Mouse (Mus musculus) liver, embryonic 13.5 days (tissue): ENCODE data around the gene Tssk1. TPM values are rescaled to one million over a fixed set of nuclear protein-coding genes. Genes with fewer than 3 reads are reported as not detected.

Experiments used
- ATAC-seq: fragments of 200-750 bp; cut with Nextera tagmentation; 2 replicates; pipeline ENCODE4 v1.8.0; 2017; ENCODE audit warnings: low read depth, mild to moderate bottlenecking, moderate number of reproducible peaks, moderate library complexity
- DNase-seq: peaks from one replicate; pipeline ENCODE4 v3.0.0; 2022
- H3K27ac ChIP-seq: fragments of 300-500 bp; sonication (generic); 2 replicates; pipeline ENCODE4 v1.5.1; 2015; ENCODE audit warnings: moderate library complexity, mild to moderate bottlenecking, inconsistent platforms
- H3K27me3 ChIP-seq: fragments of 300-500 bp; sonication (generic); 2 replicates; pipeline ENCODE4 v1.6.1; 2015; ENCODE audit warnings: mild to moderate bottlenecking, inconsistent platforms
- H3K36me3 ChIP-seq: fragments of 300-500 bp; sonication (generic); 2 replicates; pipeline ENCODE4 v1.6.1; 2015; ENCODE audit warnings: mild to moderate bottlenecking, inconsistent platforms
- H3K4me1 ChIP-seq: fragments of 300-500 bp; sonication (generic); replicated peaks from 2 replicates; pipeline ENCODE4 v1.6.1; 2015; ENCODE audit warnings: inconsistent platforms
- H3K4me2 ChIP-seq: fragments of 300-500 bp; sonication (generic); 2 replicates; pipeline ENCODE4 v1.6.1; 2015; ENCODE audit warnings: inconsistent platforms, mild to moderate bottlenecking, moderate library complexity
- H3K4me3 ChIP-seq: fragments of 300-500 bp; sonication (generic); replicated peaks from 2 replicates; pipeline ENCODE4 v1.5.1; 2015; ENCODE audit warnings: mild to moderate bottlenecking, inconsistent platforms
- H3K9ac ChIP-seq: fragments of 300-500 bp; sonication (generic); 2 replicates; pipeline ENCODE4 v1.6.1; 2015; ENCODE audit warnings: mild to moderate bottlenecking, inconsistent platforms
- H3K9me3 ChIP-seq: fragments of 300-500 bp; sonication (generic); replicated peaks from 2 replicates; pipeline ENCODE4 v1.6.1; 2016; ENCODE audit warnings: inconsistent platforms
- WGBS: fragments of 180-500 bp; shearing (Covaris S2); methylation state at CpG from one replicate; pipeline ENCODE4 v1.1.7; 2015; ENCODE audit not compliant: insufficient replicate concordance; 5-methylcytosine and 5-hydroxymethylcytosine counted together
- polyA plus RNA-seq: library from polyadenylated mRNA; unstranded; fragments of >200 nt; fragmentation: Nextera tagmentation; extraction: Ambion mirVana; gene quantifications from 2 replicates; pipeline ENCODE4 v1.2.1, GENCODE M21; 2015

Tssk1 gene
- not detected in 2 replicates for polyA plus RNA-seq

DNA sequence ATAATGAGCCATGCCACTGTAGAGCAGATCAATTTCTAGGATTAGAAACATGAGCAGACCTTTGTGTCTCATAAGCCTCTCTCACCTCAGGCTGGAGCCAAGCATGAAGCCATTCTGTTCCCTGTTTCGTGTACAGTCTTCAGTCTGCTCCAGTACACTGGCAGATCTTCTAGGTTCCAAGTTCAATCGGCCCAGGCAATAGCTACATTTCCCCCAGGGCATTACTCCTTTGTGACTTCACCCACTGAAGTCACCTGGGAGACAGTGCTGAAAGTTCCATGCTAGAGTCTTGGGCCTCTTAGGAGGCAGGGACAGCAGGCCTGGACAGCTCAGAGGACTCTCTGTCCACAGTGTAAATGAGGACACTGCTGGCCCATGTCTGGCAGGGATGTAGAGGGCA is at the start of gene Tssk1:
Gene Tssk1, plus strand, starts transcription at position 301 of the 400 bp plus-strand sequence.
- H3K27ac ChIP-seq: no peak within 1 kb of the TSS
- no peak within 1 kb of the TSS for H3K9ac ChIP-seq
- 66% methylated on average over 2 of the region's 2 CpGs for WGBS
- H3K9me3 ChIP-seq: no peaks in the 10 kb centered on the region
- ATAC-seq (no peak), DNase-seq (no peak)
- peaks cover 24% of the 10 kb centered on the region for H3K4me1 ChIP-seq
- no peaks in the 10 kb centered on the region for H3K27me3 ChIP-seq
- no peak within 1 kb of the TSS for H3K4me3 ChIP-seq
- H3K36me3 ChIP-seq: peaks cover 6% of the 10 kb centered on the region
- no peak within 1 kb of the TSS for H3K4me2 ChIP-seq

DNA sequence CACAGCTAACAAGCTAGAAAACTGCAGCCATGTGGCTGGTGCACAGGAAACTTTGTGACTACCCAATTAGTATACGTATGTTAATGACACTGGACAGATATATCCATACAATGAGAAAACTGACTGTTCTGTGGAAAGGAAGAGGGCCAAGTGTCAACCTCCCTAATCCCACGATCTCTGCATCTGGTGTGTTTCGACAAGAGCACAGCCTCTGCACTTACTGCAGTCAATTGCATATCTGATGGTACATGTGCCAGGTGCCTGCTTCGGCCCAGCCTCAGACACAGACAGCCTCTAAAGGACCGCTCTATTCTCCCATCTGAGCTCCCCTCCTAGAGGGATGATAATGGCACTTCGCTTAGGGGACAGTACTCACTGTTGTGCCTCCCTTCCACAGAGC is 45.6 kb upstream of the Tssk1 start:
- H3K9ac ChIP-seq: no peak overlapping the region
- H3K36me3 ChIP-seq: peaks cover 90% of the 10 kb centered on the region
- no peak overlapping the region for H3K4me3 ChIP-seq
- H3K4me2 ChIP-seq: no peak overlapping the region
- ATAC-seq (no peak), DNase-seq (no peak)
- no peaks in the 10 kb centered on the region for H3K9me3 ChIP-seq
- WGBS: 86% methylated on average over 6 of the region's 6 CpGs
- H3K27me3 ChIP-seq: no peaks in the 10 kb centered on the region
- H3K27ac ChIP-seq: no peak overlapping the region
- H3K4me1 ChIP-seq: no peaks in the 10 kb centered on the region

DNA sequence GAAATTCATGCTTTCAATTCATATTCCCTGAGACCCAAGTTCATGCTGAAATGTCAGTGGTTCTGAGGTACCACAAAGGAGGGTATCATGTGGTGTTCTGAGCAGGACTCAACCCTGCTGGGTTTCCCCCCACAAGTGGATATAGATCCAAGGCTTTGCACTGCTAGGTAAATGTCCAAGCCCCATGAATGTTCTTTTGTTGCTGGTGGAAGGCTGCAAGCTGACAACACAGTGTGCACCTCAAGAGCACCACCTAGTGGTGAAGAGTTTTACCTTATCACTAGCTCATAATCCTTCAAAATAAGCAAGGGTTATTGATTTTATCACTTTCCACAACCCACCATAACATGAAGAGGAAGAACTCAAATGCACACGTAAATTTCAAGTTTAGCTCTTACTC is 45.1 kb upstream of the Tssk1 start:
- 16% methylated on average over 1 of the region's 1 CpGs for WGBS
- H3K9me3 ChIP-seq: no peaks in the 10 kb centered on the region
- ATAC-seq: no peak
- H3K4me3 ChIP-seq: no peak overlapping the region
- no peaks in the 10 kb centered on the region for H3K27me3 ChIP-seq
- no peak overlapping the region for H3K27ac ChIP-seq
- no peak for DNase-seq
- no peaks in the 10 kb centered on the region for H3K4me1 ChIP-seq
- no peak overlapping the region for H3K4me2 ChIP-seq
- no peak overlapping the region for H3K9ac ChIP-seq
- peaks cover 87% of the 10 kb centered on the region for H3K36me3 ChIP-seq

GRCm38 (mm10) chr16:17849486-17849885 is 44.5 kb upstream of the Tssk1 start:
- peaks cover 87% of the 10 kb centered on the region for H3K36me3 ChIP-seq
- no peak overlapping the region for H3K4me2 ChIP-seq
- ATAC-seq (no peak), DNase-seq (no peak)
- no peaks in the 10 kb centered on the region for H3K9me3 ChIP-seq
- no peak overlapping the region for H3K4me3 ChIP-seq
- H3K27me3 ChIP-seq: no peaks in the 10 kb centered on the region
- no peak overlapping the region for H3K9ac ChIP-seq
- H3K4me1 ChIP-seq: no peaks in the 10 kb centered on the region
- no peak overlapping the region for H3K27ac ChIP-seq
- 77% methylated on average over 6 of the region's 6 CpGs for WGBS

DNA sequence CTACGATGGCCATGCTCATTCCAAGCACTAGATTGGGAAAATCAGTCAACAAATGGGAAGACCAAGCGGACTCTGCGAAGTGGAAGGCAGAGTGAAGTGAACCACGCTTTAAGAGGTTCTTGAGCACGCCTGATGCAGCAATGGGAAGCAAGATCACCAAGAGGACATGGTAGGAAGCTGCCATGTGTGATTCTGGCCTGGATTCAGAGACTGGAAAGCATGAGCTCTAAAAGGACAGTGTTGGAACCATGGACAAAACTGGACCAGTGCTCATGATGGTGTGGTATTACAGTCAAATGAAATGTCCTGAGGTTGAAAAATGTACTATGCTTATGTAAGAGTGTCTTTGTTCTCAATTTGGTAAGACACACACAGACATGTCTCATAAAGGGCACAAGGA is 42.7 kb upstream of the Tssk1 start:
- no peaks in the 10 kb centered on the region for H3K9me3 ChIP-seq
- WGBS: 85% methylated on average over 5 of the region's 5 CpGs
- H3K9ac ChIP-seq: no peak overlapping the region
- H3K36me3 ChIP-seq: peaks cover 85% of the 10 kb centered on the region
- H3K4me3 ChIP-seq: no peak overlapping the region
- no peak overlapping the region for H3K27ac ChIP-seq
- no peaks in the 10 kb centered on the region for H3K27me3 ChIP-seq
- H3K4me2 ChIP-seq: no peak overlapping the region
- H3K4me1 ChIP-seq: no peaks in the 10 kb centered on the region
- DNase-seq (no peak), ATAC-seq (no peak)

DNA sequence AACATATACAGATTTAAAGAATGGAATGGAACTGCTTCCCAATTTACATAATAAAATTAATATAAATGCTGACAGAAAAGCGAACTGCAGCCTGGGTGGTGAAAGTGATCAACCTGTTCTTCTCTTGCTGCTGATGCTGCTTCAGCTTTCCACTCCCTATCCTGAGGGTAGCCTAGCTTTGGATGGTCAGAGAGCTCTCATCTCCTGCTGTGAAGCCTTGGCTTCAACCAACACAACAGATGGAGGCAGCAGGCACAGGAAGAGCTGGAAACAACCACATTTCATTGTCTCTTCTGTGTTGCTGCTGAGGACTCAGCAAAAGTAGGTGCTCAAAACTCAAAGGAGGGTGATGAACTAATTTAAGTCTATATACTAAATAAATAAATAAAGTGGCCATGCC is 42.2 kb upstream of the Tssk1 start:
- H3K36me3 ChIP-seq: peaks cover 85% of the 10 kb centered on the region
- no peak overlapping the region for H3K27ac ChIP-seq
- ATAC-seq: no peak
- H3K9me3 ChIP-seq: no peaks in the 10 kb centered on the region
- DNase-seq: no peak
- H3K4me2 ChIP-seq: no peak overlapping the region
- H3K4me1 ChIP-seq: no peaks in the 10 kb centered on the region
- WGBS: 73% methylated on average over 1 of the region's 1 CpGs
- H3K9ac ChIP-seq: no peak overlapping the region
- no peak overlapping the region for H3K4me3 ChIP-seq
- no peaks in the 10 kb centered on the region for H3K27me3 ChIP-seq

DNA sequence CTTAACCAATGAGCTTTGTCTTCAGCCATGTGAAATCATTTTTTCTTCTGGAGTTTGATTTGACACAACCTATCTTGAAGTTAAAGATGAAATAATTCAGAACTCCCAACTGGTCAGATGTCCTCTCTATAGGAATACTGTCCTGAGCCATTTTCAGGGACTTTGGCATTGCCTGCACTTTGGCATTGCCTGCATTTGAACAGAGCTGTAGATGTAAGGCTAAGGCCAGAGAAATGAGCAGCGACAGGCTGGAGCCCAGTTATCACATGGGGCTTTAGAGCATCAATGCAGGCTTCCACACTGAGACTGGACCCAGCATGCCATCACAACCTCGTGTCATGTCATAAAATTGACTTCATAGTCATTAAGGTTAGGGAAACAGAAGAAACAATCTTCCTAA is 40.8 kb upstream of the Tssk1 start:
- H3K4me1 ChIP-seq: no peaks in the 10 kb centered on the region
- H3K4me3 ChIP-seq: no peak overlapping the region
- H3K9me3 ChIP-seq: no peaks in the 10 kb centered on the region
- H3K4me2 ChIP-seq: no peak overlapping the region
- peaks cover 89% of the 10 kb centered on the region for H3K36me3 ChIP-seq
- DNase-seq (no peak), ATAC-seq (no peak)
- H3K27ac ChIP-seq: no peak overlapping the region
- no peaks in the 10 kb centered on the region for H3K27me3 ChIP-seq
- H3K9ac ChIP-seq: no peak overlapping the region
- 77% methylated on average over 2 of the region's 2 CpGs for WGBS

DNA sequence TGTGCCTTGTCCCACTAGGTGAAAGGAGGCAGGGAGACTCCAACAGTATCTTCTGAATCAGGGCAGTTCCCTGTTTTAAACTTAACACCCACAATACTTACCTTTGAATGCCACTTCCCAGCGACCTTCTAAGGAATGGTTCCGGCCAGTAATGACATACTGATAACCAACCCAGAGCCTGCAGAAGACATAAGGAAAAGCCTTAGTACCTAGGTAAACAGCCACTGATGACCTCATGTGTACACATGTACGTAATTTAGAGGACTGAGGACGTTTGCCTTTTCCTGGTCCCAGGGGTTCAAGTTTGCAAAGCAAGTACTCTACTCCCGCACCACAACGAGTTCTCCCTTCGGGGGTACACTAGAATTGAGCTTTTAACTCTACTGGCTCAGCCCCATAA is 36.9 kb upstream of the Tssk1 start:
- WGBS: 89% methylated on average over 7 of the region's 7 CpGs
- Histone ChIP-seq H3K27me3 (no peaks in the 10 kb centered on the region), H3K4me3 (no peak overlapping the region), H3K36me3 (peaks cover 72% of the 10 kb centered on the region), H3K27ac (no peak overlapping the region), H3K4me2 (no peak overlapping the region), H3K9ac (no peak overlapping the region), H3K4me1 (no peaks in the 10 kb centered on the region), H3K9me3 (no peaks in the 10 kb centered on the region)
- ATAC-seq (no peak), DNase-seq (no peak)

GRCm38 (mm10) chr16:17858592-17858991 is 35.4 kb upstream of the Tssk1 start:
- DNase-seq (peak; percentile 20), ATAC-seq (0 out of 2 replicates have a peak, but pooled peaks have one; percentile 34)
- Histone ChIP-seq H3K27me3 (no peaks in the 10 kb centered on the region), H3K4me3 (no peak overlapping the region), H3K9ac (no peak overlapping the region), H3K27ac (no peak overlapping the region), H3K4me2 (no peak overlapping the region), H3K36me3 (peaks cover 62% of the 10 kb centered on the region), H3K4me1 (no peaks in the 10 kb centered on the region), H3K9me3 (no peaks in the 10 kb centered on the region)

GRCm38 (mm10) chr16:17865293-17865692 is 28.7 kb upstream of the Tssk1 start:
- DNase-seq: no peak
- Histone ChIP-seq H3K27me3 (no peaks in the 10 kb centered on the region), H3K27ac (no peak overlapping the region), H3K4me2 (no peak overlapping the region), H3K4me3 (no peak overlapping the region), H3K9me3 (no peaks in the 10 kb centered on the region), H3K9ac (no peak overlapping the region), H3K36me3 (peaks cover 13% of the 10 kb centered on the region), H3K4me1 (peaks cover 27% of the 10 kb centered on the region)
- 54% methylated on average over 2 of the region's 2 CpGs for WGBS
- ATAC-seq: no peak

DNA sequence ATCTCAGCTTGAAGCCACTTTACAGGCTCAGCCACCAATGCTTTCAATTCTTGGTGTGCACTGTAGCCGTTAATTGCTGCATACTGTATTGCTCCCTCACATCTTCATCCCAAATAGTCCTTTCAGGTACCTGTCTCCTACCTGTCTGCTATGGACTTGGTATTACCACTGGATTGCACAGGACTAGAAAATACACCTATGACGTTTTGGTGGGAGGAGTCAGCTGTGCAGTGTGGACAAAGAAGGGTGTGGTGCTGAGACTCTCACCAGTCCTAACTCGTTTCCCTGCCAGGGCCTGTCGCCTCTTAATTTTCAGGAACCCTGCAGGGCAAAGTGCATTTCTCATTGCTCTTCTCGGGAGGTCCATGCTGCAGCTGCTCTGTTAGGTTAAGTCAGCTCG is 28.3 kb upstream of the Tssk1 start:
- no peak for DNase-seq
- Histone ChIP-seq H3K36me3 (peaks cover 16% of the 10 kb centered on the region), H3K4me2 (no peak overlapping the region), H3K27me3 (no peaks in the 10 kb centered on the region), H3K9ac (no peak overlapping the region), H3K4me1 (peaks cover 31% of the 10 kb centered on the region), H3K4me3 (no peak overlapping the region), H3K9me3 (no peaks in the 10 kb centered on the region), H3K27ac (no peak overlapping the region)
- 65% methylated on average over 6 of the region's 6 CpGs for WGBS
- ATAC-seq: no peak

DNA sequence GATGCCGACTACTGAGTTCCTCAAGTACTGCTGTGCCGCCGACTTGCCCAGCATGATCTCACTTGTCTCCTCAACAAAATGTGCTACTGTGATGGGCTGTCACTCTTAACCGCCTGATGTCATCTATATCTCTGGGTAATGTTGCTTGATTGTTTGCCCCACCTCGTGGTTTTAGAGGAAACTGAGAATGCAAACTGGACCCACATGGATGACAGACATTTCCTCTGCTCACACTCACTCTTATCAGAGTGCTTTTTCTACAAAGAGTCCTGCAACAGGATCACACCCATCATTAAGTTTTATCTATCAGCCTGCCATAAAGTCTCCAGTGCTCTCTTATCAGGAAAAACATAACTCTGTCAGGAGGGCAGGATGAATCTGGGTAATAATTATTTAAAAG is 22.8 kb upstream of the Tssk1 start:
- H3K4me1 ChIP-seq: peaks cover 68% of the 10 kb centered on the region
- H3K9me3 ChIP-seq: no peaks in the 10 kb centered on the region
- no peaks in the 10 kb centered on the region for H3K27me3 ChIP-seq
- H3K4me2 ChIP-seq: peak overlapping the region; percentile 9; the same call in 1 of the 2 replicates
- WGBS: 27% methylated on average over 5 of the region's 5 CpGs
- no peak overlapping the region for H3K4me3 ChIP-seq
- H3K27ac ChIP-seq: peak overlapping the region; percentile 47
- ATAC-seq: peak; percentile 81
- peak; percentile 28 for DNase-seq
- peaks cover 26% of the 10 kb centered on the region for H3K36me3 ChIP-seq
- H3K9ac ChIP-seq: peak overlapping the region; percentile 39; the same call in 1 of the 2 replicates
